Comparison of ENCODE assay signal across 20 mouse cellular contexts in the genomic region with DNA sequence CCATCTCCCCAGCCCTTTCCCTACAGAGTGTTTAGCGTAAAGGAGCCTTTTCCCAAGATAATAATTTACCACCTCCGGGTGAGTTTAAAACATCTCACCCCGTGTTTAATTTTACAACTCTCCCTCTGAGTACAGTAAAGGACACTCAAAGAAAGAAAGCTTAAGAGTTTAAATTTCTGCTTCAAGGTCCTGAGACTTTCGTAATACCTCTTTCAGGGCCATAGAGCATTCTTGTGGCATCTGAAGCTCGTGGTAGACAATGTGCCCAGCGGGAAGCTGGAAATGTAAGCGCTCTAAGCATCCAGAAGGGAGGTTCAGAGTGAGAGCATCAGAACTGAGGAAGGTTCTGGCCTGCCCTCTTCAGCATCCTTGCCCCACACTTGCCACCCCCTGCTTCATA. TPM values are rescaled to one million over a fixed set of nuclear protein-coding genes. Genes with fewer than 3 reads are reported as not detected.
A peak's percentile ranks its signal among the peaks of the same experiment; 100 is the strongest.
DNase-seq lines count a peak whose midpoint lies in the region; ATAC-seq and TF ChIP-seq lines count a peak whose summit lies in the region.
"Had no signal": no experiment of that assay in that cellular context is flagged by ENCODE, and none has a peak within 500 bp of the region (broad histone marks: within the 10 kb centered on the region; RNA-seq: fewer than 3 reads in every experiment).

No protein-coding gene starts in this region.

- 50% methylated on average over 7 of the region's 7 CpGs for WGBS in lung, postnatal 0 days
- 57% methylated on average over 7 of the region's 7 CpGs for WGBS in midbrain, embryonic 15.5 days
- WGBS in intestine, embryonic 16.5 days, result 56% methylated on average over 7 of the region's 7 CpGs
- WGBS in forebrain, postnatal 0 days, result 55% methylated on average over 7 of the region's 7 CpGs

- H3K27me3 ChIP-seq in lung, postnatal 0 days (replicated peaks; ENCODE audit: insufficient read depth, low read length), result no peaks in the 10 kb centered on the region
- H3K27me3 ChIP-seq in midbrain, embryonic 15.5 days (replicated peaks), result no peaks in the 10 kb centered on the region
- H3K27me3 ChIP-seq in intestine, embryonic 16.5 days (replicated peaks; ENCODE audit: control insufficient read depth, insufficient read depth, low read length), result no peaks in the 10 kb centered on the region
- H3K27me3 ChIP-seq in forebrain, postnatal 0 days (ENCODE audit: insufficient read depth, low read length), result no peaks in the 10 kb centered on the region
- H3K27me3 ChIP-seq: embryonic facial prominence, embryonic 12.5 days; forebrain, embryonic 15.5 days; heart, embryonic 13.5 days; intestine, embryonic 15.5 days had no signal

- peak; percentile 89 for ATAC-seq in lung, postnatal 0 days
- no peak for ATAC-seq in midbrain, embryonic 15.5 days (replicated peaks)
- ATAC-seq in intestine, embryonic 16.5 days, result no peak
- ATAC-seq in forebrain, postnatal 0 days, result no peak
- ATAC-seq: forebrain, embryonic 15.5 days; hindbrain, embryonic 16.5 days; intestine, embryonic 15.5 days had no signal

- no peaks in the 10 kb centered on the region for H3K36me3 ChIP-seq in lung, postnatal 0 days (ENCODE audit: insufficient read depth, low read length)
- H3K36me3 ChIP-seq in midbrain, embryonic 15.5 days (replicated peaks), result no peaks in the 10 kb centered on the region
- H3K36me3 ChIP-seq in intestine, embryonic 16.5 days (ENCODE audit: control insufficient read depth, insufficient read depth, low read length), result no peaks in the 10 kb centered on the region
- H3K36me3 ChIP-seq in forebrain, postnatal 0 days (ENCODE audit: insufficient read depth), result no peaks in the 10 kb centered on the region
- H3K36me3 ChIP-seq: embryonic facial prominence, embryonic 12.5 days; forebrain, embryonic 15.5 days; heart, embryonic 13.5 days; intestine, embryonic 15.5 days had no signal

- peak; percentile 64 for TF ChIP-seq EP300 in lung, postnatal 0 days (IDR thresholded peaks at IDR 0.05)

- no peaks in the 10 kb centered on the region for H3K4me1 ChIP-seq in lung, postnatal 0 days (ENCODE audit: insufficient read depth, low read depth, low read length)
- no peaks in the 10 kb centered on the region for H3K4me1 ChIP-seq in midbrain, embryonic 15.5 days
- no peaks in the 10 kb centered on the region for H3K4me1 ChIP-seq in intestine, embryonic 16.5 days (ENCODE audit: control insufficient read depth, insufficient read depth, low read length)
- no peaks in the 10 kb centered on the region for H3K4me1 ChIP-seq in forebrain, postnatal 0 days (ENCODE audit: insufficient read depth)
- H3K4me1 ChIP-seq: forebrain, embryonic 15.5 days had no signal

- H3K4me2 ChIP-seq in lung, postnatal 0 days (replicated peaks; ENCODE audit: low read depth, low read length), result no peak overlapping the region
- no peak overlapping the region for H3K4me2 ChIP-seq in midbrain, embryonic 15.5 days
- no peak overlapping the region for H3K4me2 ChIP-seq in intestine, embryonic 16.5 days (ENCODE audit: low read depth, low read length)
- no peak overlapping the region for H3K4me2 ChIP-seq in forebrain, postnatal 0 days (ENCODE audit: low read depth)
- H3K4me2 ChIP-seq: embryonic facial prominence, embryonic 12.5 days; forebrain, embryonic 15.5 days; heart, embryonic 13.5 days; intestine, embryonic 15.5 days had no signal

- no peak for TF ChIP-seq CTCF in lung, postnatal 0 days (IDR thresholded peaks at IDR 0.05)
- no peak for TF ChIP-seq CTCF in forebrain, postnatal 0 days (IDR thresholded peaks at IDR 0.05; ENCODE audit: low read depth)

- H3K9me3 ChIP-seq in lung, postnatal 0 days (ENCODE audit: low read length), result no peaks in the 10 kb centered on the region
- H3K9me3 ChIP-seq in midbrain, embryonic 15.5 days, result no peaks in the 10 kb centered on the region
- H3K9me3 ChIP-seq in intestine, embryonic 16.5 days (ENCODE audit: control insufficient read depth, low read length), result no peaks in the 10 kb centered on the region
- no peaks in the 10 kb centered on the region for H3K9me3 ChIP-seq in forebrain, postnatal 0 days (ENCODE audit: low read length)
- H3K9me3 ChIP-seq: embryonic facial prominence, embryonic 12.5 days; forebrain, embryonic 15.5 days; heart, embryonic 13.5 days; intestine, embryonic 15.5 days had no signal

- no peak overlapping the region for H3K9ac ChIP-seq in lung, postnatal 0 days (replicated peaks; ENCODE audit: low read depth)
- H3K9ac ChIP-seq in midbrain, embryonic 15.5 days, result no peak overlapping the region
- no peak overlapping the region for H3K9ac ChIP-seq in intestine, embryonic 16.5 days (ENCODE audit: low read depth, low read length)
- no peak overlapping the region for H3K9ac ChIP-seq in forebrain, postnatal 0 days
- H3K9ac ChIP-seq: embryonic facial prominence, embryonic 12.5 days; forebrain, embryonic 15.5 days; heart, embryonic 13.5 days; intestine, embryonic 15.5 days had no signal

- H3K4me3 ChIP-seq in lung, postnatal 0 days (ENCODE audit: low read depth, low read length), result no peak overlapping the region
- H3K4me3 ChIP-seq in midbrain, embryonic 15.5 days, result no peak overlapping the region
- H3K4me3 ChIP-seq in intestine, embryonic 16.5 days (ENCODE audit: low read length), result no peak overlapping the region
- no peak overlapping the region for H3K4me3 ChIP-seq in forebrain, postnatal 0 days (ENCODE audit: low read depth, low read length)
- H3K4me3 ChIP-seq: embryonic facial prominence, embryonic 12.5 days; forebrain, embryonic 15.5 days; heart, embryonic 13.5 days; intestine, embryonic 15.5 days had no signal

- peak; percentile 17 for DNase-seq in heart, adult 11 months
- DNase-seq in heart, adult 18-20 months, result no peak
- DNase-seq in 3T3-L1 (ENCODE audit: low read depth, low spot score), result peak; percentile 50
- peak; percentile 14 for DNase-seq in brain, adult 2 months (ENCODE audit: low read depth, low spot score)
- DNase-seq in lung, postnatal 0 days (ENCODE audit: low spot score), result peak; percentile 85
- no peak for DNase-seq in forebrain, postnatal 0 days
- DNase-seq: adrenal gland, postnatal 14 days; cerebellum, adult 2 months; cerebellum, postnatal 14 days; embryo, embryonic 11 days; gastrocnemius, postnatal 10 days; heart, postnatal 36 days had no signal

- no peak overlapping the region for H3K27ac ChIP-seq in lung, postnatal 0 days (ENCODE audit: low read length)
- no peak overlapping the region for H3K27ac ChIP-seq in midbrain, embryonic 15.5 days
- H3K27ac ChIP-seq in intestine, embryonic 16.5 days (ENCODE audit: low read length), result no peak overlapping the region
- no peak overlapping the region for H3K27ac ChIP-seq in forebrain, postnatal 0 days (ENCODE audit: low read depth, low read length)
- H3K27ac ChIP-seq: embryonic facial prominence, embryonic 12.5 days; forebrain, embryonic 15.5 days; heart, embryonic 13.5 days; intestine, embryonic 15.5 days had no signal

RNA-seq across cellular contexts. Expression of a gene that starts 52.2 kb away (rescaled TPM):
- total RNA-seq in heart, adult 18-20 months (2021), result 1 to 10 TPM; 6.3 to 7.8 TPM
- polyA plus RNA-seq in lung, postnatal 0 days (2015; fragmentation: Nextera tagmentation; extraction: Ambion mirVana), result 19.6 and 20.0 TPM in 2 replicates
- 63.5 and 71.5 TPM in 2 replicates for polyA plus RNA-seq in midbrain, embryonic 15.5 days (2015; fragmentation: Nextera tagmentation; extraction: Ambion mirVana)
- 0.48 and 0.62 TPM in 2 replicates for polyA plus RNA-seq in intestine, embryonic 16.5 days (2015; fragmentation: Nextera tagmentation; extraction: Ambion mirVana)
- total RNA-seq in forebrain, postnatal 0 days (2014; rRNA removed), result 30.7 and 36.7 TPM in 2 replicates
- 25.9 and 37.1 TPM in 2 replicates for polyA plus RNA-seq in forebrain, postnatal 0 days (2015; fragmentation: Nextera tagmentation; extraction: Ambion mirVana)
- total RNA-seq: gastrocnemius, postnatal 4 days had no signal

Comparison
In these comparisons a context has a peak if more than half of its experiments do, and no peak if none do; other contexts are left out.
1. DNase-seq: peak in heart, adult 11 months (single experiment), 3T3-L1 (single experiment), brain, adult 2 months (single experiment) and lung, postnatal 0 days (single experiment); none in heart, adult 18-20 months (0 of 2) and forebrain, postnatal 0 days (single experiment).
2. RNA of a gene that starts 52.2 kb away (polyA plus RNA-seq): 63.5 to 71.5 TPM in midbrain, embryonic 15.5 days, 25.9 to 37.1 TPM in forebrain, postnatal 0 days and 19.6 to 20.0 TPM in lung, postnatal 0 days; 0.48 to 0.62 TPM in intestine, embryonic 16.5 days; every median in the first group is over 10 times any median in the second.